8 mouse cellular contexts compared by ENCODE assay signal in the genomic region with DNA sequence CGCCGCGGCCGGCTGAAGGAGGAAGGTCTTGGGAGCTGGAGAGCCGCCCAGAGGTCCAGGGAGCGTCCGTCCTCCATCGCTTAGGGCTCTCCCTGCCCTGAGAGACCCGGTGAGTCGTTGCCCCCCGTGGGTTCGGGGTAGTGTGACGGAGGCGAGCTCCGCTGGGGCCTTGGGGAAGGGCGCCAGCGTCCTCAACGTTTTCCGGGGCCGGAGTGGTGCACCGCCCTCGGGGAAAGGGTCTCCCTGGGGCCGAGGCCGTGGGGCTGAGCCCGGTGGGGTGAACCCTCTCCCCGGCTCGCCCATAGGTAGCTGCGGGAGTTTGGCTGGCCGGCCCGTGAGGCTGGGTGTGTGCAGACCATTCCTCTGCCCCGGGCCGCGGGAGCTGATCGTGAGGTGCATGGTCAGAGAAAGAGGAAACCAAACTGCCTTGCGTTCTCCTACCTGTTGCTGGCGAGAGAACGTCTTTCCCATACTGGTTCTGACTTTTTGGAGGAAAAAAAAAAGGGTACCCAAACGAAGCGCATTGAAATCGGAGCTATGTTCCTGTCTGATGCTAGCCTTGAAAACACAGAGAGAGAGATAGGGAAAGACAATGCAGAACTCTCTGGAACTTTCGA. TPM values are rescaled to one million over a fixed set of nuclear protein-coding genes. Genes with fewer than 3 reads are reported as not detected.
A peak's percentile ranks its signal among the peaks of the same experiment; 100 is the strongest.
DNase-seq lines count a peak whose midpoint lies in the region; ATAC-seq lines count a peak whose summit lies in the region.

No protein-coding gene starts in this region.

- no peaks in the 10 kb centered on the region for H3K36me3 ChIP-seq in neural tube, embryonic 11.5 days (ENCODE audit: control insufficient read depth, insufficient read depth, low read length)
- H3K36me3 ChIP-seq in forebrain, embryonic 15.5 days, result no peaks in the 10 kb centered on the region
- H3K36me3 ChIP-seq in liver, embryonic 11.5 days (ENCODE audit: control insufficient read depth, insufficient read depth, low read length), result peaks cover 4% of the 10 kb centered on the region; the same call in 1 of the 2 replicates
- H3K36me3 ChIP-seq in stomach, embryonic 14.5 days (ENCODE audit: control insufficient read depth, insufficient read depth, low read length), result no peaks in the 10 kb centered on the region

- peak; percentile 85 for ATAC-seq in neural tube, embryonic 11.5 days (ENCODE audit: insufficient read depth, low FRiP score, low TSS enrichment)
- ATAC-seq in forebrain, embryonic 15.5 days (replicated peaks), result peak; percentile 80
- ATAC-seq in liver, embryonic 11.5 days (replicated peaks; ENCODE audit: low FRiP score), result peak; percentile 66
- peak; percentile 69 for ATAC-seq in stomach, embryonic 14.5 days (ENCODE audit: insufficient number of reproducible peaks, insufficient read depth, low FRiP score, low read depth)

- under 1% methylated on average over 41 of the region's 41 CpGs for WGBS in neural tube, embryonic 11.5 days
- under 1% methylated on average over 41 of the region's 41 CpGs for WGBS in forebrain, embryonic 15.5 days
- under 1% methylated on average over 41 of the region's 41 CpGs for WGBS in liver, embryonic 11.5 days
- under 1% methylated on average over 41 of the region's 41 CpGs for WGBS in stomach, embryonic 14.5 days

- H3K4me1 ChIP-seq in neural tube, embryonic 11.5 days (ENCODE audit: control insufficient read depth, insufficient read depth, low read length), result peaks cover 5% of the 10 kb centered on the region; the same call in 1 of the 2 replicates
- H3K4me1 ChIP-seq in forebrain, embryonic 15.5 days, result peaks cover 29% of the 10 kb centered on the region
- peaks cover 5% of the 10 kb centered on the region; the same call in 1 of the 2 replicates for H3K4me1 ChIP-seq in liver, embryonic 11.5 days (replicated peaks; ENCODE audit: control insufficient read depth, insufficient read depth, low read length)
- H3K4me1 ChIP-seq in stomach, embryonic 14.5 days (ENCODE audit: control insufficient read depth, insufficient read depth, low read length), result 0 out of 2 replicates have a peak, but pooled peaks cover 6% of the 10 kb centered on the region

- peak overlapping the region; percentile 91 for H3K27ac ChIP-seq in neural tube, embryonic 11.5 days (ENCODE audit: low read depth, low read length)
- peak overlapping the region; percentile 97 for H3K27ac ChIP-seq in forebrain, embryonic 15.5 days (replicated peaks)
- peak overlapping the region; percentile 91 for H3K27ac ChIP-seq in liver, embryonic 11.5 days (ENCODE audit: low read depth, low read length)
- H3K27ac ChIP-seq in stomach, embryonic 14.5 days (ENCODE audit: low read length), result peak overlapping the region; percentile 97

- H3K9ac ChIP-seq in neural tube, embryonic 11.5 days (ENCODE audit: low read length), result peak overlapping the region; percentile 95
- peak overlapping the region; percentile 94 for H3K9ac ChIP-seq in forebrain, embryonic 15.5 days (replicated peaks)
- H3K9ac ChIP-seq in liver, embryonic 11.5 days (ENCODE audit: low read depth, low read length), result peak overlapping the region; percentile 78
- peak overlapping the region; percentile 94 for H3K9ac ChIP-seq in stomach, embryonic 14.5 days (replicated peaks; ENCODE audit: low read depth, low read length)

- H3K27me3 ChIP-seq in neural tube, embryonic 11.5 days (ENCODE audit: control insufficient read depth, insufficient read depth, low read length), result no peaks in the 10 kb centered on the region
- no peaks in the 10 kb centered on the region for H3K27me3 ChIP-seq in forebrain, embryonic 15.5 days
- no peaks in the 10 kb centered on the region for H3K27me3 ChIP-seq in liver, embryonic 11.5 days (replicated peaks; ENCODE audit: control insufficient read depth, insufficient read depth, low read length)
- no peaks in the 10 kb centered on the region for H3K27me3 ChIP-seq in stomach, embryonic 14.5 days (ENCODE audit: control insufficient read depth, insufficient read depth, low read length)

- peak overlapping the region; percentile 95 for H3K4me3 ChIP-seq in neural tube, embryonic 11.5 days (ENCODE audit: low read depth, low read length)
- peak overlapping the region; percentile 88 for H3K4me3 ChIP-seq in forebrain, embryonic 15.5 days
- H3K4me3 ChIP-seq in liver, embryonic 11.5 days (ENCODE audit: low read depth, low read length), result peak overlapping the region; percentile 76
- H3K4me3 ChIP-seq in stomach, embryonic 14.5 days (ENCODE audit: low read depth, low read length), result peak overlapping the region; percentile 97

- peak; percentile 52 for DNase-seq in adrenal gland, postnatal 25 days
- no peak for DNase-seq in adrenal gland, adult (ENCODE audit: inconsistent age in 2 of 2, low spot score in 1 of 2)
- no peak for DNase-seq in neural tube, embryonic 11.5 days (ENCODE audit: low spot score)
- no peak for DNase-seq in neural tube, embryonic 10.5 days (ENCODE audit: extremely low spot score, low spot score)
- DNase-seq in liver, embryonic 11.5 days (ENCODE audit: low spot score), result peak; percentile 80
- no peak for DNase-seq in right cerebral cortex, postnatal 14 days

- H3K4me2 ChIP-seq in neural tube, embryonic 11.5 days (ENCODE audit: low read depth), result peak overlapping the region; percentile 59
- peak overlapping the region; percentile 63 for H3K4me2 ChIP-seq in forebrain, embryonic 15.5 days (replicated peaks)
- H3K4me2 ChIP-seq in liver, embryonic 11.5 days, result peak overlapping the region; percentile 87
- peak overlapping the region; percentile 54 for H3K4me2 ChIP-seq in stomach, embryonic 14.5 days (replicated peaks; ENCODE audit: low read depth, low read length)

- H3K9me3 ChIP-seq in neural tube, embryonic 11.5 days (ENCODE audit: control insufficient read depth, low read length), result no peaks in the 10 kb centered on the region
- no peaks in the 10 kb centered on the region for H3K9me3 ChIP-seq in forebrain, embryonic 15.5 days
- no peaks in the 10 kb centered on the region for H3K9me3 ChIP-seq in liver, embryonic 11.5 days (ENCODE audit: control insufficient read depth, low read length)
- H3K9me3 ChIP-seq in stomach, embryonic 14.5 days (ENCODE audit: control insufficient read depth, low read depth, low read length), result no peaks in the 10 kb centered on the region

RNA-seq across cellular contexts. Expression of gene Herc4, which starts 0.6 kb away (rescaled TPM):
- total RNA-seq in adrenal gland, postnatal 25 days (2021), result 144 and 146 TPM in 2 replicates
- 43.9 and 46.0 TPM in 2 replicates for polyA plus RNA-seq in neural tube, embryonic 11.5 days (2014; fragmentation: Nextera tagmentation; extraction: Ambion mirVana)
- polyA plus RNA-seq in forebrain, embryonic 15.5 days (2015; fragmentation: Nextera tagmentation; extraction: Ambion mirVana), result 32.8 and 35.4 TPM in 2 replicates
- polyA plus RNA-seq in liver, embryonic 11.5 days (2014; fragmentation: Nextera tagmentation; extraction: Ambion mirVana), result 46.1 and 48.8 TPM in 2 replicates
- polyA plus RNA-seq in stomach, embryonic 14.5 days (2014; fragmentation: Nextera tagmentation; extraction: Ambion mirVana), result 48.6 and 49.1 TPM in 2 replicates

RNA-seq across cellular contexts. Expression of gene Mypn, which starts 40.4 kb away (rescaled TPM):
- 0.33 and 0.39 TPM in 2 replicates for total RNA-seq in adrenal gland, postnatal 25 days (2021)
- 0.28 and 0.90 TPM in 2 replicates for polyA plus RNA-seq in neural tube, embryonic 11.5 days (2014; fragmentation: Nextera tagmentation; extraction: Ambion mirVana)
- polyA plus RNA-seq in forebrain, embryonic 15.5 days (2015; fragmentation: Nextera tagmentation; extraction: Ambion mirVana), result 0.15 and 0.17 TPM in 2 replicates
- 0.16 and 0.30 TPM in 2 replicates for polyA plus RNA-seq in liver, embryonic 11.5 days (2014; fragmentation: Nextera tagmentation; extraction: Ambion mirVana)
- not detected in 2 replicates for polyA plus RNA-seq in stomach, embryonic 14.5 days (2014; fragmentation: Nextera tagmentation; extraction: Ambion mirVana)

Comparison
In these comparisons a context has a peak if more than half of its experiments do, and no peak if none do; other contexts are left out.
1. DNase-seq: peak in adrenal gland, postnatal 25 days (single experiment) and liver, embryonic 11.5 days (single experiment); none in adrenal gland, adult (0 of 2), neural tube, embryonic 11.5 days (single experiment), neural tube, embryonic 10.5 days (single experiment) and right cerebral cortex, postnatal 14 days (single experiment).
2. Peak in every context shown above with its lines, with median percentiles within 50 percentile points of each other: ATAC-seq, H3K27ac ChIP-seq, H3K4me2 ChIP-seq, H3K4me3 ChIP-seq and H3K9ac ChIP-seq.